Mouse (Mus musculus) lung, postnatal 4 days (tissue): ENCODE results near the gene Taf12.

Source experiments
- DNase-seq, 2 experiments: peaks; one replicate each; pipeline ENCODE4 v3.0.0; 2021

The Taf12 gene

DNA sequence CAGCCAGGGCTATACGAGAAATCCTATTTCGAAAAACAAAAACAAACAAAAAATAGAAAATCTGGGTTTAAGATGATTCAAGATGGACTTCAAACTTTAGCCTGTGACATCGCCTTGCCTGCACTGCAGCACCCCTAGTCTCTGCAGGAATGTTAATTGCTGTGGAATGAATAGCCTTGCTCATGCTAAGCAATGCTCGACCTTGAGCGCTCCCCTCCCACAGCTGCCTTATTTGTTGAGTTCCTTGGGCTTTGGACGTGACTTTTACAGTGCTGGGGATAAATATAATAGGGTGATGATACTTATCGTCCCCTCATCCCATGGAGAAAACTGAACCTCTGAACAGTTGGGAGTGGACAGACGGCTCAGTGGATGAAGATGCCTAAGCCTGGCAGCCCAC, 41.5 kb downstream of the Taf12 start:
- DNase-seq, result no peak

DNA sequence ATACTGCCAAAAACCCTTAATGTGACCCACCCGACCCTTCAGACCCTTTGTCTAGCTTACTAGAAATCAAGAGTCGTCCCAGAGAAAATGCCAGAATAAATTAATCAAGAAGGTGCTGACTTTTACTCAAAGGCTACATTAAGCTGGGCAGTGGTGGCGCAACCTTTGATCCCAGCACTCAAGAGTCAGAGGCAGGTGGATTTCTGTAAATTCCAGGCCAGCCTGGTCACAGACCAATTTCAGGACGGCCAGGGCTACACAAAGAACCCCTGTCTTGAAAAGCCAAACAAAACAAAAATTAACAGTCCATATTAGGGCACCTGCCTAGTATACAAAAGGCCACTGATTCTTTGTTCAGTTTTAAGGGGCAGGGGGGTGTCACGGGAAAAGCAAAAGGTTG, 52.3 kb downstream of the Taf12 start:
- DNase-seq, result no peak

DNA sequence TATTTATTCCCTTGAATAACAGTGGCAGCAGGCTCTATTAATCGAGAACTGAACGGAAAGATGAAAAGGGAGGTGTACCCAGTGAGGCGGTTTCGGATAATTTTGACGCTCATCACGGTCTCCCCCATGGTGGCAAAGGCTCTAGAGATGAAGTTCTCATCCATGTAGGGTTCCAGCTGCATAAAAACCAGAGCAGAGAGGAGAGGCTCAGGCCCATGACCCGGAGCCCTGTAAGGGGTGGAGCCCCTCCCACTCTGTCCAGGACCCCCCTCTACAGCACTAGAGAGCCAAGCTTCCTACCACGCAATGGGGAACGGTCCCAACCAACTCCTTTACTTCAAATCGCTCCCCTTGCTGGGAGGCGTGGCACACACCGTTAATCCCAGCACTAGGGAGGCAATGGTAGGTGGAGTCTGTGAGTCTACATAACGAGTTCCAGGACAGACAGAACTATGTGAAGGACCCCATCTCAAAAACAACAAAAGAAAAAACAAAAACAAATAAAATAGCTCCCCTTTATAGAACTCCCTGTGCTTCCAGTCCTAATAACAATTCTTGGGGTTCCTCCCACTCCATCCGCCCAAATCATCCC, 54.3 kb downstream of the Taf12 start:
- DNase-seq, result no peak

DNA sequence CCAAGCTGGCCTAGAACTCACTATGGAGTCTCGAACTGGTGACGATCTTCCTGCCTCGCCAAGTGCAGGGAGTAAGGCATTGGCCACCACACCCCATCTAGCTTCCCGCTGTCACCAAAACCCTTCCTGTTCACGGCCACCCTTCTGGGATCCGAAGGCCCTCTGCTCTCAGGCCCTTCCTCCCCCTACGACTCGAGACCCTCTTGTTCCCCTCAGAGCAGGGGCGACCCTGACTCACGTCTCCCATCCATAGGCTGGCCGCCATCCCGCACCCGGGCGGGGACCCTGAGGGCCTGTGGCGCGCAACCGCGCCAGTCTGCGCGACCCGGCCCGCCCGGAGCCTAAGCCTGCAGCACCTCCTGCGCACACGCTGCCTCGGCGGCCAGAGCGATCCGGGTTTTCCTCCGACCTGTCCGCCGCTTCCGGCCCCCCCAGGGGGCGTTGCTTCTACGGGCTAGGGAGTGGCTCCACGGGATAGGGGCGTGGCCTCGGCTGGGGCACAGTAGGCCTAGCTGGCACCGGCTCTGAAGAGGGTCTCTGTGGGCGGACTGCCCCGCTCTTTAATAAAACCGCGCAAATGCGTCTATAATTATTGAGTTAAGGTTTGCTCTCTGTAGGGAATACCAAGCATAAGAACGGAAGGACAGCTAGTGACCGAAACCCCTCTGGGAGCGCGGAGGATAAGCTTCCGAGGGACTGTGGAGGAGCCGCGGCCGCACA, 55.1 kb downstream of the Taf12 start, which contains the start of gene Trnau1ap:
Gene Trnau1ap, minus strand, starts transcription at position 424 of the 720 bp plus-strand sequence.
- peak; percentile 93 to 94 for DNase-seq

DNA sequence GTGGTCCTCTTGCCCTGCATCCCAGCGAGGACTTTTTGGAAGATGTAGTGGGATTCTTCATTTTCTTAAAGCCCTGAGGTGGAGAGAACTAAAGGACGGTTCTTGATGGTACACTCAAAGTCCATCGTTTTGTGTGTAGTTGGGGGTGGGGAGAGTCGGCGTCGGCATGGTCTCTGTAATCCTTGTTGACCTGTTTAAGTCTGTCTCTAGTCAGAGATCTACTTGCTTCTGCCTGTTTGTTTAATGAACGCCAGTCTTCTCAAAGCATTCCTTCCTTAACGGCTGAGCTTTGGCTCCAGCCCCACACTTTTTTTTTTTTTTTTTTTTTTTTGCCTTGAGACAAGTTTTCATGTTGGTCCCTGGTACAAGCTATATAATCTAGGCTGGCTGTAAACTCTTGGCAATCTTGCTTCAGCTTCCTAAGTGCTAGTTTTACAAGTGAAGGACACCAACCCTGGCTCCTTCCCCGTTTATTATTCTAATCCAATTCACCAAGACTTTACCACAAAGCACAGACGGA, 55.7 kb downstream of the Taf12 start:
- no peak for DNase-seq

DNA sequence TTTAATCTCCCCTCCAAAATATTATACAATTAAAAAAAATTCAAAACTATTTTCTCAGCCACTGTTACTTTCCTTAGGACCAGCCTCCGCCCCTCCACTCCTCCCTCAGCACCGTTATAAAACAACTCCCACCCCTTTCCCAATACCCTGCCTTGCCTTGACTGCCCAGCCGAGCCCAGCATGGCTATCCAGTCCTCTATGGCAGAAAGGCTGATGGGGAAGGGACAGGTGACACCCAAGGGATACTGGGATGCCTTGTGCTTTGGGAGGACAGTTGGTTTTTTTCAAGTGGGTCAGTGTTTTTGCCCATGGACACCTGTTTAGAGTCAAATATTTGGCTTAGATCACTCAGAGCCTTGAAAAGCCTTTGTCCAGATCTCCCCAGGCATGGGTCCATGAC, 57.8 kb downstream of the Taf12 start:
- no peak for DNase-seq

DNA sequence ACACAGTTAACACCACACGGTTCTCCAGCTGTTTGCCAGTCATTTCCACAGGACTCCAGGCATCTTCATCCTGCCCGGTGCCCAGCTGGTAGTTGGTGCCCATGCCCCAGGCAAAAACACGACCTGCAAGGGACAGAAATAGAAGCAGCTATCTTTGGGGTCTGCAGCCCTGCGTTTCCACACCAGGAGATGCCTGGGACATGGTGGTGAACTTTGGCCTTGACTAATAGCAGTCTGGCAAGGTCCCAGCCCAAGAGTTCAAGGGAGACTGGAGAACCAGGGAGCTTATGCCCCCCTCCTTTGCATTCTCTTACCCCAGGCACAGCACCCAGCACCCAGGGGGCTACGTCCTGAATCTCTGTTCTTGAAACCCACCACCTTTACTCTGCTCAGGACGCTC, 58.7 kb downstream of the Taf12 start:
- DNase-seq, result no peak

DNA sequence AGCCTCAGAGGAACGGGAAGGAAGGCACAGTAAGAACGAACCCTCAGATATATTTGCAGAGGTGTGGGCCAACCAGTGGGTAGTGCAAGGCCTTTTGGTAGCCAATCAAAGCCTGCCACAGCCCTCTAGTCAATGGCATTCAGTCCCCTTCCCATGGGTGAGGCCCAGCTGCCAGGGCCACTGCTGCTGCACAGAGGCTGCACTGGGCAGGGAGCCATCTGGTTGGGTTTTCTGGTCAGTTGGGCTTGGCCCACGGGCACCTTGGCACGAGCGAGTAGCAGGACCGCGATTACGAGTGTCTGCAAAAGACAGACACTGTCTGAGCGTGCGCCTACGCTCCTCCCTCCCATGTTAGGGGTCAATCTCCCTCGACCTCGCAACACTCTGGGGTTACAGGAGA, 64.8 kb downstream of the Taf12 start:
- peak in 1 of 2 experiments; percentile 39 for DNase-seq

DNA sequence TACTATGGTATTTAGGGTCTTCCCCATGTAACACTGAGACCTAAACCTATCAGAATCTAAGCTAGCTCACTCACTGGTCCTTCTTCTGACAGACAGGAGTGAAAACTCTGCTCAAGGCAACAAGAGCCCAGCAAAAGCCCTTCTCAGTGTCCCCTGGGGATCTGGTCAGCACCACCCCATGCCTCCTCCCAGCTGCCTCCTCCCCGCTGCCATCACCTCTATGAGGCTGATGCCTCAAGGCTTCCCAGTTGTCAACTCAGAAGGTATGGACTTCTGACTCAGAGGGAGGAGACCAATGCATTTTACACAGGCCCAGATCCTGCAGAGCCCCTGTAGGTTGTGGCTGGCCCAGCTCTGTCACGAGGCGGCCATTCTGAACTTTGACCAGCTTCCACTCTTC, 67.3 kb downstream of the Taf12 start:
- DNase-seq, result no peak

DNA sequence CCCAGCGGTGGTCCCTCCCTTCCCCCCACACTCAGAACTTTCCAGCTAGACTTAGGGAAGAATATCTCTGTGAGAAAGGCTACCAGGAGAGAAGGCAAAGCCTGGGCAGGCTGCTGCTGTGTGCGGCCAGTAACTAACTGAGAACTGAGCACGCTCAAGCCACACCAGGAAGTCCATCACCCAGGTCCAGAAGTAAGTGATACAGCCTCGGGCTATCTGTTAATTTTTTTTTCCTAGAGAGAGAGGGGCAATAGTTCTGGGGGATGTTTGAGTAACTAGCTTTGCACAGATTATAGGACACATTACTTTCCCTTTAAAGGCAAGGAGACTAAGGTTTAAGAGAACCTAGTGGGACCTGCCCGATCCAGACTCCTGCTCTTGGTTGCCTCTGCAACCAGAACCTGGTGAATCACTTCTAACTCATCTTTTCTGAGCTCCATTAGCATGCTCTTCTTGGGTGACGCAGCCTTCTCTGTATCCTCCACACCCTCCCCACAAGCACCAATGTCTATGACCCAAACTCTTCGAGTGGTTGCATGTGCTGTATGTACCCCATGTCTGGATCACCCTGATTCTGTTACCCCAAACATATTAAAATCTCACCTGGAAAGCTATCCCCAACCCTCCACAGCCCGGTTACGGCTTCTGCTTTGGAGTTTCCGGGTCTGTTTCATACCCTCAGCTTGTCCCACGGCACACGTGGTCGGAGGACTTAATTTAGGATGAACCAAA, 70.4 kb downstream of the Taf12 start:
- no peak for DNase-seq
